Mouse (Mus musculus) frontal cortex, postnatal 36 days (tissue): ENCODE results near the gene Cnot10.

Experiments
- DNase-seq, 2 experiments: peaks; one replicate each; pipeline ENCODE4 v3.0.0; 2022; ENCODE audit warnings: low spot score in 2 of 2

Cnot10 gene

DNA sequence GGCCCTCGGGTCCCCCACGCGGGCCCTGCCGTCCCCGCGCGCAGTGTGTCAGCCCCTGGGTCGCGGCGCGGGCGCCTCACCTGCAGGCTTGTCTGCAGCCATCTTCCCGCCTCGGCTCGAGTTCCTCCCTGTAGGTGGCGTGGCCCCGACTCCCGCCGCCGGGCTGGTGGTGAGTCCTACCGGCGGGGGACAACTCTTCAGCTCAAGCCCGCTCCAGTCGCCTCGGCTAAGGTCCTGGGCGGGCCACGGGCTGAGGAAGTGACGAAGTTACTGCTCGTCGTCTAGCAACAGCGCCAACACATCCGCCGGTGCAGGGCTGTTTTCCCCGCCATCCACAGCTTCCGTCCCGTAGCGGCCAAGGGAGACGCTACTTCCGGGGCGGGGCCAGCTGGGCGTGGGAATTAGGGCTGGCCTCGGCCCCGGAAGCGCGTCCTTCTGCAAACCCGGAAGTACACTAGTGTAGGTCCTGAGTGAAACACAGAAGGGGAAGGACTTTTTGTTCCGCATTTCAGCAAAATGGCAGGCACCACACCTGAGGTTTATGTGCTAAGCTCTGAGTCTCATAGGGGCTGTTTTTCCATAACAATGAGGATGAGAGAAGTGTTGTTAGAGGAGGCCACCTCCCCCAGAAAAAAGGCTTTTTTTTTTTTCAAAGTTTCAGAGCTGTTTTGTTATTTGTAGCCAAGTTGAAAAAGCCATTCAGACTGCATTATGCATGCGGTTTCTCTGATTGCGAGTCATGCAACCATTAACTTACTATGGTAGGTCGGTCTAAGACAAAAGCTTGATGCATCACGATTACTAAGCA is at the start of gene Cnot10:
Gene Cnot10, minus strand, starts transcription at position 346 of the 808 bp plus-strand sequence.
- DNase-seq = peak; percentile 92 to 95

DNA sequence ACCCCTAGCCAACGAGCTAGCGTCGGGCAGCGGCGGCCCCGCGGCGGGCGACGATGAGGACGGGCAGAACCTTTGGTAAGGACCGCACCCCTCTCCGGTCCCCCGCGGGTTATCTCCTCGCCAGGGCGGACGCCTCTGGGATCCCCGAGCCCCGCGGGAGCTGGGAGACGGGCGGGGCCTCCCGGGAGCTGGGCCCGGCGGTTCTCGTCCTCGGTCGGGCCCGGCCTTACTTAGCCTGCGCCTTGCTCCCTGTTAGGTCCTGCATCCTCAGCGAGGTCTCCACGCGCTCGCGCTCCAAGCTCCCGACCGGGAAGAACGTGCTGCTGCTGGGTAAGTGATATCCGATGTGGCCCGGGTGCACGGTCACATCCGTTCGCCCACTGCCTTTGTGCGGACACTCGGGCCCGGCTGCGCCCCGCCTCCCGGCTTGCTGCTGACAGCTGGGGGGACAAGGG is 49.0 kb upstream of the Cnot10 start:
- DNase-seq = no peak

DNA sequence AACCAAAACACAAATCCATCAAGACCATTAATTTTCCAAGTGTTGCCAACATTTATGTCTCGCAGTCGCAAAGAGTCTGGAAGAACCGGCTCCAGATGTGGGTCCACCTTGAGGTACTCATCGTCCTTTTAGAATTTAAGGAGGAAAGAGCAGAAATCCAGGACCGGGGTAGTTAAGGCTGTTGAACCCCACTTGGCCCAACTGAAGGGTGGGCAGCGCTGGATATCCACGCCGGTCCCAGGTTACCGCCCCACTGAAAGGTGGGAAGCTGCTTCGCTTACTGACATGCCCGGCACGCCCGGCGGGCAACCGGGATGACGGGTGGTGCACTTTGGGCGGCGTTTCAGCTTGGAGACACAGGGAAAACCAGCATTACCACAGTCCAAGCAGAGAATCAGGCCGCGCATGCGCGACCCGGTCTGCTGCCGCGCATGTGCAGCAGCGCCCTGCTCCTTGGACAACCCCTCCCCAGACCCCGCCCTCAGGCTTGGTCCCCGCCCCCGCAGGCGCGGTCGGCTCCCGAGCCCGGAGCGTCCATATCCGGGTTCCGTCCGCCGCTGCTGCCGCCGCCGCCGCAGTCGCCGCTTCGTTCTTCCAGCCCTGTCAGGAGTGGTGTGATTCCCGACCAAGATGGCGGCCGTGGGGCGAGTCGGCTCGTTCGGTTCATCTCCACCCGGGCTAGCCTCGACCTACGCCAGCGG is 48.4 kb upstream of the Cnot10 start, which contains the start of gene Dync1li1:
Gene Dync1li1, plus strand, starts transcription at position 539 of the 701 bp plus-strand sequence.
- peak; percentile 97 to 98 for DNase-seq

DNA sequence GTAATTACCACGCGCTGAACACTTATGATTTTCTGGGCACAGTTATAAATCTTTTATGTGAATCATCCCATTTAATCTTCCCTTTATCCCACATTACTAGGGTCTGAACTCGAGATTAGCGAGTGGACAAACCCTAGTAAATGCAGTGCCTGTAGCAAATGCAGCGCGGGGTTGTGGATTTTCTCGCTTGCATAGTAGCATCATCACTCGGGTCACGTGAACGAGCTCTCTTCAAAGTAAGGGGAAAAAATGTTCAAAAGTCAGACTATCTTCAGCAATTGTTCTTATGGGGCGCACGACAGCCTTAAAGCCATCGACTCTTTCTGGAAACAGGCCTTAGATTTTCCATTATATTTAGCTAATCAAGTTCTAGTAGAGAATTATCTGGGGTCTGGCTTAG is 47.7 kb upstream of the Cnot10 start:
- no peak for DNase-seq

DNA sequence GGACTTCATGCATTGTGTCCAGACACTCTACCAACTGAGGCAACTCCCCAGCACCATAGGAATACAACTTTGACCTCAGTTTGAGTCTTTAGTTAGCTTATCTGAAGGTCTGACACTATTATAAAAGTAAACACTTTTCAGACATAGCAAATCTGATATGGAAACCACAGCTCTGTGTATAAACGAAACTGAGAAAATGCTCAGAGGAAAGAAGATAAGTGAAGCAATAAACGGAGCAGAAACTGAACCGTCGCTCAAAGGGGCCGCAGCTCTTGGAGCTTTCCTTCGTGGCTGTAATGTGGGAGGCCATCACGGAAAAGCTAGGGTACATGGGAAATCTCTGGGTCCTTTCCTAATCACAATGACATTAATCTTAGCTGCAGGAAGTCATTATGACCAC is 46.3 kb upstream of the Cnot10 start:
- no peak for DNase-seq

DNA sequence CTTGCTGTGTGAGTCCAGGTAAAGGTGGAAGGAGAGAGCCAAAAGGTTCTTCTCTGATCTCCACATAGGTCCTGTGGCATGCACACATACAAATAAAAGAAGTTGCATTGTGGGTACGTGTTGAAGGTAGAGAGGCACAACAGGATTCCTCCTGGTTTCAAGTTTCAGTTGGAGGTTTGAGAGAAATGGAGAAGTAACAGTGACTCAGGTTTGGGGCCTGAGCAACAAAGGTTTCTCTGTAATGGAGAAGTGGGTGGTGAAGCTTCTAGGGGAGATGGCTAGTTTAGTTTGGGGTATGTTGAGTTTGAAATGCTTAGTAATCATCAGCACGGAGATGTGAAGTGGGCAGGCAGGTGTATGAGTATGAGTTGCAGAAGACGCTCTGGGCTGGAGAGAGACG is 42.2 kb upstream of the Cnot10 start:
- no peak for DNase-seq

DNA sequence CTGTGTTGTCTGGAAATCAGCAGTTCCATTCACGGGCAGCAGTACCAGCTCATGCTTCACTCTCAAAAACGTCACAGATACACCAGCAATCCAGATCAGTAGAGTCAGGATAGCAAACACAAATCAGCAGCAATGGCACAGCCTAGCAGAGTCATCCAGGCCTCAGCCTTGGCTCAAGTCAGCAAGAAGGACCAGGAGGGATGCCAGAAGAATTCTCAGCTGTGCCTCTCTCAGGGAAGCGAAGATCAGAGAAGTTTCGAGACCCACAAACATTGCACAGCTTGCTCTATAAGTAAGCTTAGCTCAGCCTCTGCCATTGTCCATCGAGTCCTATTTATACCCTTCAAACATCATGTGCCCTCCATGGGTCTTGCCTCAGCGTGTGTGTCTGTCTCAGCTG is 40.5 kb upstream of the Cnot10 start:
- DNase-seq = no peak

DNA sequence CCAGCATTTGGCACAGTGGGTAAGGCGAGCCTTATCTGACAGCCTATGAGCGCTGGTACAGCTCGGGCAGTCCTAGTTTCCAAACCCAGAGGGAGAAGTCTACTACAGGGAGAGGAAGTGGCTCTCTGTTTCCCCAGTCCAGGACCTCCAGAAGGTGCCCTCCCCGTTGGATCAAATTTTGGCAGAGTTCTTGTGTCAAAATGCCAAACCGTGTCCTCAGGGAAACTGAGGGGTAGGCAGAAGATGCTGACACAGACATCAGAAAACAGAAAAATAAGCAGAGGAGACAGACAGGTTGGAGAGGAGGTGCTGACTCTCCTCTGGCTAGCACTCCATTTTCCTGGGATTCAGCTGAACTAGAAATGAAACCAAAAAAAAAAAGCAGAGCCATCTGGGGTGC is 40.0 kb upstream of the Cnot10 start:
- no peak for DNase-seq

DNA sequence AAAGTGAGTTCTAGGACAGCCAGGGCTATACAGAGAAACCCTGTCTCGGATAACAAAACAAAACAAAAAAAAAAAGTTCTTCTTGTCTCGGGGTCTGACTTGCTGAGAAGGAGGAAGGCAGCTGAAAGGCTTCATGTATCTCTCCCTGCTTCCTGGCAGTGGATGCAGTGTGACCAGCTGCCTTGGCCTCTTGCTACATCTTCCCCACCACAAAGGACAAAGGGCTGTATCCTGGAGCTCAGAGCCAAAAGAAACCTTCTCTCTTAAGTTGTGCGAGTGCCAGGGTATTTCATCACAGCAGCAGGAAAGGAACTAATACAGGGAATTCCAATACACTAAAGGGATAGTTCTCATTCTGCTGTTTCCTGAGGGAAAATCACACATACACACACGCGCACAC is 38.6 kb upstream of the Cnot10 start:
- no peak for DNase-seq

DNA sequence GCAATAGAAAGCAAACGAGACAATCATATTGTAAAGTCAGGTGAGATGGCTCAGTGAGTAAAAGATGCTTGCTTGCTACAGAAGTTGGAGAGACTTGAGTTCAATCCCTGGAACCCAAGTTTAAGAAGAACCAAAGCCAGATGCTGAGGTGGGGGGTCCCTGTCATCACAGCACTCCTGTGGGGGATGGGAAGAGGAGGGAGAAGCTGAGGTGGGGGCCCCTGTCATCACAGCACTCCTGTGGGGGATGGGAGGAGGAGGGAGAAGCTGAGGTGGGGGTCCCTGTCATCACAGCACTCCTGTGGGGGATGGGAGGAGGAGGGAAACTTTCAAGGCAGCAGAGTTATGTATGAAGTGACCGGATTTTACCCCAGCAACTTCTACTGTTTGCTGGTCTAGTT is 33.6 kb upstream of the Cnot10 start:
- no peak for DNase-seq

DNA sequence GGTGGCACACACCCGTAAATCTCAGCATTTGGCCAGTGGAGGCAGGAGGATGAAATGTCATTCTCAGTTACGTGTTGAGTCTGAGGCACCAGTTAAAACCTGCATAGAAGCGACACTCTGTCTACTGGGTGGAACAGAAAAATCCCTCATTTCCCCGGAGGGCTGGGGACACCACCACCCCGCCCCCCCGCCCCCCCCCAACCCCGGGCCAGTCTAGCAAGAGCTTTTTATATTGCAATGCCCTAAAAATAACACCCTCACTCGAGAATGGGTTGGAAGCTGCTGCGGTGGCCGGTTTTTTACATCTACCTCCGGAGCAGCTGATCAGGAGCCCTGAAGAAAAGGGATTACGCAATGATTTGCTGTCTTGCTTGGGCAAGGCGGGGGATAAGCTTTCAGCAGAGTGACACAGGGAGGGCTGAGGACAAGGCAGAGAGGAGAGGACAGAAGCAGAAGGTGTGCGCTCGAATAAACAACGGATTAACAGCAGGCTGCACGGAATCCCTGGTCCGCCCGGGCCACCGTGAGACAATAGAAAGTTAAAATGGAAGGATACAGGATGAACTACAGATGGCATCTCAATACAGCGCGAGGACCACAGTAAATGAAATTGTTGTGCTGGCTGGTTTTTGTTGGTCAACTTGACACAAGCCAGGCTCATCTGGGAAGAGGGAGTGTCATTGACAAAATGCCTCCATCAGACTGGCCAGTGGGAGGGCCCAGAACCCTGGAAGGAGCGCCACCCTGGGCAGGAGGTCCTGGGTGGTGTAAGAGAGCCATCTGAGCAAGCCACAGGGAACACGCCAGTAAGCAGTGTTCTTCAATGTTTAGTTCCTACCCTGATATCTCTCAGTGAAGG is 32.9 kb upstream of the Cnot10 start:
- peak; percentile 38 to 64 for DNase-seq

DNA sequence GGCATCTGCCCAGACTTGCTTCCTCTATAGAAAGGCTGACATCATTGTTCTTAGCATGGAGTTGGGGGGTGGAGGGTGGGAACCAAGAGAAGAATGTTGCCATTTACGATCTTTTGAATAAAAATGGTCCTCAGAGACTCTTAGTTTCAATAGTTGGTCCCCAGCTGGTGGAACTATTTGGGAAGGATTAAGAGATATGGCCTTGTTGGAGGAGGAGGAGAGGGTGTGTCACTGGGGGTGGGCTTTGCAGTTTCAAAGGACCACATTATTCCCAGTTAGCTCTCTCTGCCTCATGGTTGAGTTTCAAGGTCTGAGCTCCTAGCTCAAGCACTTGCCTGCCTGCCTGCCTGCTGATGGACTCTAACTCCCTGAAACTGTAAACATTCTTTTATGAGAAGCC is 32.0 kb upstream of the Cnot10 start:
- no peak for DNase-seq

DNA sequence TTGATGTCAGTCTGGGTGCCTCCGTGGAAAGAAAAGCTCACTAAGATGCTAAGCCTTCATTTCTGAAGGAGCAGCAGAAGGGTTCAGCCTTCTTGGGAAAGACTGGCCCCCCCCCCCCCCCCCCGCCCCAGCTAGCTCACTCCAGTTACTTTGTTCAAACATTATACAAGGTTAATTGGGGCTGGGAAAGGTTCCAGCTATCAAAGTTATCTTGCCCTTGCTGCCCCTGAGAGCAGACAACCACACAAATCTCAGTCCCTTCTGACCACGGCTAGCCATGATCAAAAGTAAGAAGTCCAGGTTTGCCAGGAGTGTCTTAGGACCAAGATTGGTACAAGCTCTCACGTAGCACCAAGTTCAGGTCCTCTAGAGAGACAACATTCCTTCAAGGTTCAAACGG is 29.0 kb upstream of the Cnot10 start:
- no peak for DNase-seq

DNA sequence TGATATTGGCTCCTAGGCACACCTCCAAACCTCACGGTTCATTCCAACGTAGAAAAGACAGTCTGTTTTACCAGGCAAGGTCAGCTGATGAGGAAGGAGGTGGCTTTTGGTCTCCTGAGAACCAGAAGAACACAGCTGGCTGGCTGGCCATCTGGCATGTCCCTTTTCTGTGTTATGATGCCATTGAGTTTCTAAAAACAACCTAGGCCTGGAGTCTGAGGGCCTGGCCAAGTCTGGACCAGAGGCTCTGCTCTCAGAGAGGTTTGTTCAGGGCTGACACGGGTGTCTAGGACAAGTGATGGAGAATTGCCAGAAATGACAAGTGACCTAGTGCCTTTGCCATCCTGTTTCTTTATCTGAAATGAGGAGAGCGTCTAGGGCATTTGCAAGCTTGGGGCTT is 28.1 kb upstream of the Cnot10 start:
- DNase-seq = no peak

DNA sequence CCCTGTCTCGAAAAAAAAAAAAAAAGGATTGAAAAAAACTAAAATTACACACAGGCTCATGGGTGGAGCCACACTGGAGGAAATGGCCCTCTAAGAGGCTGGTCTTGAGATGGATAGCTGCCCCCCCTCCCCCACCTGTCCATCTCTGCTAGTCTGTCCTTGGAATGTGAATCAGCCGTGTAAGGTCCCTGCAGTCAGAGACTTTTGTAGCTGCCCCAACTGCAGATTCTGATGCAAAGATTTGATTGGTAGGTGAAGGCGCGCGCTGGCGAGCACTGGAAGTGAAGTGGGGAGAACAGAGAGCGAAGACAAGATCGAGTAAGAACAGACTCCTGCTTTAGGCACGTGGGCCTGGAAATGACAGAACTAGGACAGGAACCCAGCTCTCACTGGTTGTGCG is 26.9 kb upstream of the Cnot10 start:
- DNase-seq = no peak

DNA sequence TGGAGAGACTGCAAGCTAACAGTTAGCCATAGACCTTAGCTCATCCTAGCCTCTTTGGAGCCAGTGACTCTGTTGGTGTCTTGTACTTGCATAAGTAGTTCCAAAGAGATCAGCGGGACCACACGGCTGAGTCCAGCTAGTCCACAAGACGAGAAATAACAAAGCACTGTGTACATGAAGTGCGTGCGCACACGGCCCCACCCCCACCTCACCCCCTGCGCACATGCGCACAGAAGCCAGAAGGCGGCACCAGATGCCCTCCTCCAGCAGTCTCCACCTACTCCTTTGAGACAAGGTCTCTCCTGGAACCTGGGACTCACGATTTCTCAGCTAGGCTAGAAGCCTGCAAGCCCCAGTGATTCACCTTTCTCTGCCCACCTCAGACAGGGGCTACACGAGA is 23.8 kb upstream of the Cnot10 start:
- no peak for DNase-seq

DNA sequence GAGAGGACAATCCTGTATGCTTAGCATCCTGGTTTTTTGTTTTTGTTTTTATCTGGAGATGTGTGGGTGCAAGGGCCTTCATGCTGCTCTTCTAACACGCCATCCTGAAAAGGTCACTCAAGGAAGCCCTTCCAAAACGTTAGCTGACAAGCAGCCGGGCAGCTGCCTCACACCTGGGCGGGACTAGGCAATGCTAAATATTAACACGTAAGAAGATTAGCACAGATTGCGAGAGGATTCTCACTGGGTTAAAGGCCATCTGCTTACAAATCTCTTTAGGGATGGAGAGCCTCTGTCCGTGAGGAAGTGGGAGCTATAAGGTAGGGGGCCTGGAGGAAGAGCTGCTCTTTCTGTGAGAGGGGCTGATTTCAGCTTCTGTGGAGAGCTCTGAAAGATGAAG is 22.0 kb upstream of the Cnot10 start:
- no peak for DNase-seq

DNA sequence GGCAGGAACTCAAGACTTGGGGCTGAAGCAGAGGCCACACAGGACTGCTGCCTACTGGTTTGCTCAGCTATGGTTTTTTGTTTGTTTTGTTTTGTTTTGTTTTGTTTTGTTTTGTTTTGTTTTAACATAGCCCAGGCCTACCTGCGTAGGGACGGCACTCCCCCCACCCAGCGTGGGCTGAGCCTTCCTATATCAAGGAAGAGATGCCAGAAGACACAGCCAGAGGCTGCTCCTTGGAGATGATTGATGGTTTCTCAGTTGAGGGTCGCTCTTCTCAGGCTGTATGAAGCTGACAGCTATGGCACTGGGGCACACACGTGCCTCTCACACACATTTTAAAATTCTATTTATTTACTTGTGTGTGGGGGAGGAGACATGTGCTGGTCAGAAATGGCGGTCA is 21.0 kb upstream of the Cnot10 start:
- no peak for DNase-seq

DNA sequence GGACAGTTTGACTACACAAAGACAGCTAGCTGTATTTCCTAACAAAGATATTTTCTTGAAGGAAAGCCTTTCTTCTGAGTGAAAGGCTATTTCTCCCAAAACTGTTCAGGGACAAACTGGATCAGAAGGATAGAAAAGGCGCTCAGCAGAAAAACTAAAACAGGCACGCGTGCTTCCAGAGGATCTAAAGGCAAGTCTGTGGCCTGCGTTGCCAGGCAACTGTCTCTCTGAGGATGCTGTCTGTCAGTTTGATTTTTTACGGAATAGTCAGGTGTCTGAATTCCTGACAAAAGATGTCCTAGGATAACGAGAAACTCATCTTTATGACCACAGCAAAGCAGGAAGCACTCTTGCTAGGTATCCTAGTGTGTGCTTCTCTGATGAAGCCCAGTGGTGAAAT is 20.5 kb upstream of the Cnot10 start:
- no peak for DNase-seq

DNA sequence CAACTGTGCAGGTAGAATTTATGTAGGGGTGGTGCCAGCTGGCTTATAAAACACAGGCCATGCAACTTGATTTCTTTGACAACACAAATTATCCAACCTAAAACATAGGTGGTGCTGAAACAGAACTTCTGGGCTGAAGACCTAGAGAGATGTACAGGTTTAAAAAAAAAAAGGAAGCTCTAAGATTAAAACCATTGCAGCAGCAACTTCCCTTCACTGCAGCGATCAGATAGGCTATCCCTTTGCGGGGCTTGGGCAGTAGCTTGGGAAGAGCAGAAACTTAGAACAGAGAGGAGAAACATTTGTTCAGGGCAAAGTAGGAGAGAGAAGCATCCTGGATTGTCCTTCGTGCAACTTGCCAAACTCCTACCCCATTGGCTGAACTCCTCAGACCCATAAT is 16.7 kb upstream of the Cnot10 start:
- no peak for DNase-seq

DNA sequence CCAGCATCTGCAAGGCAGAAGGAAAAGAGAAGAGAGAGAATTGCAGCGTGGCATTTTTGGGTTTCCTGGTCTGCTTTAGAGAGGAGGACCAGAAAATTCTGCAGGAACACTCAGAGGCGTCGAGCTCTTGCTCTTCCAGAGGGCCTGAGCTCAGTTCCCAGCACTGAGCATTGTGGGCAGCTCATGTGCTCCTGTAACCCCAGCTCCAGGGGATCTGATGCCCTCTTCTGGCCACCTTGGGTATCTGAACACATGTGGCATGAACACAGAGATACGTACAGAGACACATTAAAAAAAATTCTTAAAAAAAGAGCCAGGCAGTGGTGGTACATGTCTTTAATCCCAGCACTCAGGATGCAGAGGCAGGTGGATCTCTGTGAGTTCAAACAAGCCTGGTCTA is 15.4 kb upstream of the Cnot10 start:
- DNase-seq = no peak

DNA sequence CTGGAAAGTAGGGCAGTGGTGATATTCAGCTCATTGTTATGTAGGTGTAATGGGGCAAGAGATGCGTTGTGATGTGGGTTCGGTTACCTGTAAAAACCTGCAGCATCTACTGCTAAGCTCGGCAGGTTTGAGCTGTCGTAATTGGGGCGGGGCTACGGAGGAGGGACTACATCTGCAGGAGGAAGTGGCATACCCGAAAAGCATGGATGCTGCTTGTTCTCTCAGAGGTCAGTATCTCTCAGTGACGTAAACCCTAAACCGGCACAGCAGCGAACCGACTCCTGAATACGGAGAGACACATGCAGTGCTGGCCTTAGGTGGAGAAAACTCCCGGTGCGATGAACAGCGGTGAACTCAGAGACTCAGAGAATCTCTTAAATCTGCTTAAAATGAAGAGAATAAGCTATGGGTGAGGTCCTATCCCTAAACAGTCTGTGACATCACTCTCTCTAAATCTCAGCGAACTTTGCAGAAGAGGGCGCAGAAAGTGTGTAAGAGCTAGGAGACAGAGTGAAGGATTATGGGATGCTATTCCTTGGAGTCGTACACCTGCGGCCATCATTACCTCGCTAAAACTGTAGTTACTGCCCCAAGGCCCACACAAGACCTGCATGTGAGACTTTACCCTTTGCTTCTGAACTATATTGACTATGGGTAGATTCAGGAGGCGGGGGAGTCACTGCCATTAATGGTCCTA is 11.1 kb upstream of the Cnot10 start:
- DNase-seq = no peak
